Mouse (Mus musculus) G1E (cell line): ENCODE results near the gene Kcns1.

Experiments
- CTCF ChIP-seq: IDR thresholded peaks from 2 replicates; pipeline ENCODE4 v1.5.1; 2012; ENCODE audit warnings: low read depth, low read length, inconsistent platforms, mixed read lengths
- GATA1 ChIP-seq: IDR thresholded peaks from 2 replicates; pipeline ENCODE4 v1.6.1; 2012; ENCODE audit warnings: borderline replicate concordance, low read length, inconsistent platforms, mixed read lengths
- GATA2 ChIP-seq: IDR thresholded peaks from 2 replicates; pipeline ENCODE4 v1.6.1; 2012; ENCODE audit warnings: low read depth, low read length, inconsistent platforms, borderline replicate concordance
- POLR2AphosphoS5 ChIP-seq: IDR thresholded peaks from 2 replicates; pipeline ENCODE4 v1.6.1; 2012; ENCODE audit warnings: low read depth, low read length, inconsistent platforms; ENCODE audit not compliant: insufficient replicate concordance
- TAL1 ChIP-seq: conservative IDR thresholded peaks from 2 replicates; pipeline ENCODE4 v1.6.1; 2012; ENCODE audit warnings: low read depth, low read length, inconsistent platforms, mixed read lengths

DNA sequence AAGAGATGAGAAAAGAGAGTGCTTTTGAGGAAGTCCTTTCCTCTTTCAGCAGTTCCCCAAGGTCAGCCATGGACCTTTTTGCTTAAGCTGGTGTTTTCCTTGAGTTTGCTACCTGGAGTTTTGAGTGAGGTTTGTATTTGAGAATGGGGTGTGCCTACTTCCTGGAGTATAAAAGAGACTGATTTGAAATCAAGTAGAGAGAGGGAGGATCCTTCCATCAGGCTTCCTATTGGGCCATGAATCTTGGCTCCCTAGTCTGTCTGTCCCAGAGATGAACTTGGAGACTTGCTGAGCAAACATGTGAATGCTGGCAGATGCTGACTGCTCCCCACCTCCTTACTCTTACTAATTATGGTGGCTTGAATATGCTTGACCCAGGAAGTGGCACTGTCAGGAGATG, 21.4 kb upstream of the Kcns1 start:
- TF ChIP-seq POLR2AphosphoS5 (no peak), CTCF (no peak), GATA1 (no peak), TAL1 (no peak), GATA2 (no peak)
